Mouse (Mus musculus): ENCODE results near the gene Fiz1. TPM values are rescaled to one million over a fixed set of nuclear protein-coding genes. Genes with fewer than 3 reads are reported as not detected.
"Not testable (repeated sequence)": the region's sequence is repeated elsewhere in the genome, so short reads cannot be mapped to it uniquely, and the experiment has no call there.

Fiz1 gene
- polyA plus RNA-seq, 1 experiment from 2014 or later, result 34.3 TPM

DNA sequence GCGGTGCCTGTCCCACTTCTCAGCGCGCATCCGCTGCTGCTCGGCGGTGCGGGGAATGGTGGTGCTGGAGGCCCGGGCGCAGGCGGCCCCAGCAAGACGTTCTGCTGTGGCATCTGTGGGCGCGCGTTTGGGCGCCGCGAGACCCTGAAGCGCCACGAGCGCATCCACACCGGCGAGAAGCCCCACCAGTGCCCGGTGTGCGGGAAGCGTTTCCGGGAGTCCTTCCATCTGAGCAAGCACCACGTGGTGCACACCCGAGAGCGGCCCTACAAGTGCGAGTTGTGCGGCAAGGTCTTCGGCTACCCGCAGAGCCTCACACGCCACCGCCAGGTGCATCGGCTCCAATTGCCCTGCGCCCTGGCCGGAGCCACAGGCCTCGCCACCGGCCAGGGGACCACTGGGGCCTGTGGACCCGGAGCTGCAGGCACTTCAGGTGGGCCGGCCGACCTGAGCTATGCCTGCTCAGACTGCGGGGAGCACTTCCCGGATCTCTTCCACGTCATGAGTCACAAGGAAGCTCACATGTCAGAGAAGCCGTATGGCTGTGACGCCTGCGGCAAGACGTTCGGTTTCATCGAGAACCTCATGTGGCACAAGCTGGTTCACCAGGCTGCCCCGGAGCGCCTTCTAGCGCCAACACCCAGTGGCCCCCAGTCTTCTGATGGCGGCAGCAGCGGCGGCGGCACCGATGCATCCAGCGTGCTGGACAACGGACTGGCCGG, 16.2 kb upstream of the Fiz1 start:
- Histone ChIP-seq H3K27ac (ENCODE audit: low read depth, low read length) (no peak overlapping the region), H3K4me2 (ENCODE audit: low read length) (no peak overlapping the region), H3K9ac (ENCODE audit: low read length) (no peak overlapping the region), H3K4me3 (ENCODE audit: low read depth, low read length) (no peak overlapping the region), H3K27me3 (replicated peaks; ENCODE audit: control insufficient read depth, insufficient read depth, low read length) (no peaks in the 10 kb centered on the region), H3K4me1 (ENCODE audit: control insufficient read depth, insufficient read depth, low read length) (no peaks in the 10 kb centered on the region), H3K9me3 (replicated peaks; ENCODE audit: control insufficient read depth, low read length) (peaks cover 21% of the 10 kb centered on the region), H3K36me3 (ENCODE audit: control insufficient read depth, insufficient read depth, low read length) (peaks cover 76% of the 10 kb centered on the region)
- WGBS, result 88% methylated on average over 63 of the region's 63 CpGs
- no peak for ATAC-seq
- no peak for DNase-seq (ENCODE audit: low spot score)

DNA sequence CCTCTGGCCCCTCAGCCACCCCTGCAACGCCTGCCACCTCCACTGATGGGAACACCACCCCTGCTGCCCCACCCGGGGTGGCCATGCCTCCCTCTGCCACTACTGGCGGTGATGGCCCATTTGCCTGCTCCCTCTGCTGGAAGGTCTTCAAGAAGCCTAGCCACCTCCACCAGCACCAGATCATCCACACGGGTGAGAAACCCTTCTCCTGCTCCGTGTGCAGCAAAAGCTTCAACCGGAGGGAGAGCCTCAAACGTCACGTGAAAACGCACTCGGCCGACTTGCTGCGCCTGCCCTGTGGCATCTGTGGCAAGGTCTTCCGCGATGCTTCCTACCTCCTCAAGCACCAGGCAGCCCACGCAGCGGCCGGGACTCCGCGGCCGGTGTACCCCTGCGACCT, 15.4 kb upstream of the Fiz1 start:
- 96% methylated on average over 21 of the region's 21 CpGs for WGBS
- Histone ChIP-seq H3K27me3 (replicated peaks; ENCODE audit: control insufficient read depth, insufficient read depth, low read length) (no peaks in the 10 kb centered on the region), H3K4me2 (ENCODE audit: low read length) (no peak overlapping the region), H3K36me3 (ENCODE audit: control insufficient read depth, insufficient read depth, low read length) (peaks cover 72% of the 10 kb centered on the region), H3K4me1 (ENCODE audit: control insufficient read depth, insufficient read depth, low read length) (no peaks in the 10 kb centered on the region), H3K4me3 (ENCODE audit: low read depth, low read length) (no peak overlapping the region), H3K9me3 (replicated peaks; ENCODE audit: control insufficient read depth, low read length) (peaks cover 21% of the 10 kb centered on the region), H3K9ac (ENCODE audit: low read length) (no peak overlapping the region), H3K27ac (ENCODE audit: low read depth, low read length) (no peak overlapping the region)
- ATAC-seq (no peak), DNase-seq (ENCODE audit: low spot score) (no peak)

DNA sequence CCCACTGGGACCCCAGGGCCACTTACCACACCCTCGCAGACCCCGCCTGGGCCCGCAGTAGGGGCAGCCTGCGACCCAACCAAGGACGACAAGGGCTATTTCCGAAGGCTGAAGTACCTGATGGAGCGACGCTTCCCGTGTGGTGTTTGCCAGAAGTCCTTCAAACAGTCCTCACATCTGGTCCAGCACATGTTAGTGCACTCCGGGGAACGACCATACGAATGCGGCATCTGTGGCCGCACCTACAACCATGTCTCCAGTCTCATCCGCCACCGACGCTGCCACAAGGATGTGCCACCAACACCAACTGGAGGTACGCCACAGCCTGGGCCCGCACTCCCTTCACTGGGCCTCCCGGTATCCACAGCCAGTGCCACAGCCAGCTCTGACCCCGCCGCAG, 15.0 kb upstream of the Fiz1 start:
- Histone ChIP-seq H3K4me1 (ENCODE audit: control insufficient read depth, insufficient read depth, low read length) (no peaks in the 10 kb centered on the region), H3K27ac (ENCODE audit: low read depth, low read length) (no peak overlapping the region), H3K4me2 (ENCODE audit: low read length) (no peak overlapping the region), H3K4me3 (ENCODE audit: low read depth, low read length) (no peak overlapping the region), H3K9me3 (replicated peaks; ENCODE audit: control insufficient read depth, low read length) (peaks cover 21% of the 10 kb centered on the region), H3K36me3 (ENCODE audit: control insufficient read depth, insufficient read depth, low read length) (peaks cover 71% of the 10 kb centered on the region), H3K27me3 (replicated peaks; ENCODE audit: control insufficient read depth, insufficient read depth, low read length) (no peaks in the 10 kb centered on the region), H3K9ac (ENCODE audit: low read length) (no peak overlapping the region)
- 97% methylated on average over 22 of the region's 22 CpGs for WGBS
- ATAC-seq (no peak), DNase-seq (ENCODE audit: low spot score) (no peak)

DNA sequence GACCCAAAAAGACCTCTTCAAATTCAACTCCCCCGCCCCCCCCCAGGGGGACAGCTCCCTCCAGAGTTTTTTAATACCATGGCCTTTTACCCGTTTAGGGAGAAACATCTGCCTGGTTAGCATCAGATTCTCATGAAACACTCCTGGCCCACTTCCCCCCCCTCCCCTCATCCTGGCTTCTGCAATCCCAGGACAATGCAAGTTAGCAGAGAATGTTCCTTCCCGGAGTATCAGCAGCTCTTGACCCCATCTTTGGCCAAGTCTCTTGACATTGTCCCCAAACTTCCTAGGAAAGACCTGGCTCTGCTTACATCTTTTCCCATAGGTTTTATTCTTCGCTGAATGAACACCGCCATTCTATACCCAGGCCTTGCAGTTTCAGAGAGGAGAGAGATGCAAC, 6.7 kb upstream of the Fiz1 start:
- peak overlapping the region; percentile 91; the same call in 1 of the 2 replicates for H3K27ac ChIP-seq (ENCODE audit: low read depth, low read length)
- peak overlapping the region; percentile 84 for H3K4me2 ChIP-seq (ENCODE audit: low read length)
- peaks cover 10% of the 10 kb centered on the region for H3K4me1 ChIP-seq (ENCODE audit: control insufficient read depth, insufficient read depth, low read length)
- DNase-seq (ENCODE audit: low spot score) (no peak), ATAC-seq (no peak)
- no peaks in the 10 kb centered on the region for H3K27me3 ChIP-seq (replicated peaks; ENCODE audit: control insufficient read depth, insufficient read depth, low read length)
- H3K9me3 ChIP-seq (replicated peaks; ENCODE audit: control insufficient read depth, low read length), result no peaks in the 10 kb centered on the region
- H3K36me3 ChIP-seq (ENCODE audit: control insufficient read depth, insufficient read depth, low read length), result peaks cover 28% of the 10 kb centered on the region
- peak overlapping the region; percentile 94 for H3K9ac ChIP-seq (ENCODE audit: low read length)
- 47% methylated on average over 5 of the region's 5 CpGs for WGBS
- peak overlapping the region; percentile 85 for H3K4me3 ChIP-seq (ENCODE audit: low read depth, low read length)

DNA sequence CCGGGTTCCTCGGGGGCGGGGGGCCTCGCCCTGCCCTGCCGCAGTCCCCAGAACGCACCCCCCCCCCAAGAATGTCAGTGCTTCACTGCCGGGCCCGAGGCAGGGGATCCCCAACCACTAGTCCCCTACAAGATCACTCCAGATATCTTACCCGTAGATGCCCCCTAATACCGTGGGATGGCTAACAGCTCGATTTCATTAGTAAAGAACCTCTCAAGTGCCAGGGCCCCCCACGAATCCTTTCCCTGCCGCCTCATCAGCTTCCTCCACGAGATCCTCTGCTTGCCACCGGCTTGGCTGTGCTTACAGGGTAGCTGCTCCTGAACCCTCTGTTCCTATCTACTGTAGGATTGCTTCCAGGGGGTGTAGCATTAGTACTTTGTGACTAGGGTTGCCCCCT, 6.2 kb upstream of the Fiz1 start:
- Histone ChIP-seq H3K4me1 (ENCODE audit: control insufficient read depth, insufficient read depth, low read length) (peaks cover 13% of the 10 kb centered on the region), H3K4me2 (ENCODE audit: low read length) (peak overlapping the region; percentile 84), H3K9ac (ENCODE audit: low read length) (peak overlapping the region; percentile 94), H3K36me3 (ENCODE audit: control insufficient read depth, insufficient read depth, low read length) (peaks cover 28% of the 10 kb centered on the region), H3K27me3 (replicated peaks; ENCODE audit: control insufficient read depth, insufficient read depth, low read length) (no peaks in the 10 kb centered on the region), H3K27ac (ENCODE audit: low read depth, low read length) (peak overlapping the region; percentile 91), H3K4me3 (ENCODE audit: low read depth, low read length) (peak overlapping the region; percentile 85), H3K9me3 (replicated peaks; ENCODE audit: control insufficient read depth, low read length) (no peaks in the 10 kb centered on the region)
- WGBS, result 2% methylated on average over 9 of the region's 15 CpGs
- DNase-seq (ENCODE audit: low spot score) (peak; percentile 15), ATAC-seq (no peak; the same call in 1 of the 2 replicates)

DNA sequence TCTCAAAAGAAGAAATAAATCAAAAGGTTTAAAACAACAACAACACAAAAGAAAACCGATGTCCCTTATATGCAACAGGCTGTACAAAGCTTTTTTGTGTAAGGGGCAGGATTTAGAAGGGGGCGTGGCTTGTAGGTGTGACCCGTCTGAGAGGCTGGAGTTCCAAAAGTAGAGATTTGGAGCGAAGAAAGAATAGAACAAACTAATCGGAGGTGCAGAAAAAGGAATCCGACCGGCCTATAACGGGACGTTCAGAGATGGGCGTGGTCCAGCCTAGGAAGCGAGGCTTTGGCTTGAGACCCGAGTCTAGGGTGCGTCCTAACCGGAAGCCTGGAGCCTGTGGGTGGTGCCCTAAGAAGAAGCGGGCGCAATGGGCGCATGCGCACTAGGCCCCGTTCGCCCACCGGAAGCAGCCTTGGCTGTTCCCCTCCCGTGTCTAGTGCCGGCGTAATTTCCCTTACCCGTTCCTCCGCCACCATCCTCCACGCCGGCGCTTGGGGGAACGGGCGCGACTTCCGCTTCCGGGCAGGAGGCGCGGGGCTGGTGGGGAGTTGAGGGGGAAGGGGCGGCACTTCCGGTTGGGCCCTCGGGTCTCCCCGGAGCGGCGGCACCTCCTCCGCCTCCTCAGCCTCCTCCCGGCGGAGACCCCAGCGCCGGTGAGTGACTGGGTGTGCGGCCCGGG, 5.6 kb upstream of the Fiz1 start, which contains the start of the genes Zfp865 and Ccdc106:
TSS of gene Zfp865 (plus strand) at position 377 of the 682 bp plus-strand sequence.
TSS of gene Ccdc106 (plus strand) at position 554 of the 682 bp plus-strand sequence.
- DNase-seq (ENCODE audit: low spot score) (peak; percentile 99), ATAC-seq (peak; percentile 92)
- peak within 1 kb of the TSS; percentile 84 for H3K4me2 ChIP-seq (ENCODE audit: low read length)
- WGBS, result under 1% methylated on average over 46 of the region's 49 CpGs
- peaks cover 13% of the 10 kb centered on the region for H3K4me1 ChIP-seq (ENCODE audit: control insufficient read depth, insufficient read depth, low read length)
- peak within 1 kb of the TSS; percentile 85 for H3K4me3 ChIP-seq (ENCODE audit: low read depth, low read length)
- H3K27ac ChIP-seq (ENCODE audit: low read depth, low read length), result peak within 1 kb of the TSS; percentile 91
- H3K27me3 ChIP-seq (replicated peaks; ENCODE audit: control insufficient read depth, insufficient read depth, low read length), result no peaks in the 10 kb centered on the region
- peaks cover 28% of the 10 kb centered on the region for H3K36me3 ChIP-seq (ENCODE audit: control insufficient read depth, insufficient read depth, low read length)
- peak within 1 kb of the TSS; percentile 94 for H3K9ac ChIP-seq (ENCODE audit: low read length)
- no peaks in the 10 kb centered on the region for H3K9me3 ChIP-seq (replicated peaks; ENCODE audit: control insufficient read depth, low read length)

DNA sequence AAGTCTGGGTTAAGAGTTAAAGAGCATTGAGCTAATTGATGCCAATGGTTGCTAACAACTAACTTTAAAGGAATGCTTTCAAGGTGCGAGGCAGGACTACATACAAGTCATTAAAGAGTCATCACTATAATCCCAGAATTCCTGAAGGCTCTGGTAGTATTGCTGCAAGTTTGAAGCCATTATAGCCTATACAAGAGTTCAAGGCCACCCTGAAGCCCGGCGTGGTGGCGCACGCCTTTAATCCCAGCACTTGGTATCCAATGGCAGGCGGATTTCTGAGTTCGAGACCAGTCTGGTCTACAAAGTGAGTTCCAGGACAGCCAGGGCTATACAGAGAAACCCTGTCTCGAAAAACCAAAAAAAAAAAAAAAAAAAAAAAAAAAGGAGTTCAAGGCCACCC, 5.1 kb upstream of the Fiz1 start:
- H3K9ac ChIP-seq (ENCODE audit: low read length), result peak overlapping the region; percentile 25; the same call in 1 of the 2 replicates
- 26% methylated on average over 8 of the region's 8 CpGs for WGBS
- H3K4me2 ChIP-seq (ENCODE audit: low read length), result peak overlapping the region; percentile 84

DNA sequence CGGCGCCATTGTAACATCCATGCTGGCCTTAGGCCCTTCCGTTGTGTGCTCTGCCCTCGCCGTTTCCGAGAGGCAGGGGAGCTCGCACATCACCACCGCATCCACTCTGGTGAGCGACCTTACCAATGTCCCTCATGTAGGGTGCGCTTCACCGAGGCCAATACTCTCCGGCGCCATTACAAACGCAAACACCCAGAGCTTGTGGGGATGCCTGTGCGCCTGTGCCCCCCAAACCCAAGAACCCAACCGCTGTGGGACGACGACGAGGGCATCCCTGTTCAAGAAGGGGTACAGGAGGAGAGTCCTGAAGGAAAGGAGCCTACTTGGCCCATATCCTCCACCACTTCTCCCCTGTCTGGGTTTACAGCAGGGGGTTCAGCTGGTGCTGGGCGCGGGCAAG, 3.4 kb upstream of the Fiz1 start:
- no peak overlapping the region for H3K9ac ChIP-seq (ENCODE audit: low read length)
- peaks cover 13% of the 10 kb centered on the region; the same call in 1 of the 2 replicates for H3K36me3 ChIP-seq (ENCODE audit: control insufficient read depth, insufficient read depth, low read length)
- no peaks in the 10 kb centered on the region for H3K27me3 ChIP-seq (replicated peaks; ENCODE audit: control insufficient read depth, insufficient read depth, low read length)
- no peak overlapping the region for H3K27ac ChIP-seq (ENCODE audit: low read depth, low read length)
- WGBS, result 95% methylated on average over 21 of the region's 21 CpGs
- H3K4me2 ChIP-seq (ENCODE audit: low read length), result no peak overlapping the region
- no peaks in the 10 kb centered on the region for H3K9me3 ChIP-seq (replicated peaks; ENCODE audit: control insufficient read depth, low read length)
- H3K4me1 ChIP-seq (ENCODE audit: control insufficient read depth, insufficient read depth, low read length), result peaks cover 13% of the 10 kb centered on the region
- no peak for DNase-seq (ENCODE audit: low spot score)
- H3K4me3 ChIP-seq (ENCODE audit: low read depth, low read length), result no peak overlapping the region
- no peak for ATAC-seq

More for the DNA sequence above, 5.1 kb upstream of the Fiz1 start:
- not testable (repeated sequence) for H3K9me3 ChIP-seq (replicated peaks; ENCODE audit: control insufficient read depth, low read length); DNase-seq (ENCODE audit: low spot score); ATAC-seq; H3K27me3 ChIP-seq (replicated peaks; ENCODE audit: control insufficient read depth, insufficient read depth, low read length)
- Histone ChIP-seq H3K36me3 (ENCODE audit: control insufficient read depth, insufficient read depth, low read length) (peaks cover 27% of the 10 kb centered on the region), H3K27ac (ENCODE audit: low read depth, low read length) (peak overlapping the region; percentile 91), H3K4me3 (ENCODE audit: low read depth, low read length) (peak overlapping the region; percentile 85), H3K4me1 (ENCODE audit: control insufficient read depth, insufficient read depth, low read length) (peaks cover 13% of the 10 kb centered on the region)

DNA sequence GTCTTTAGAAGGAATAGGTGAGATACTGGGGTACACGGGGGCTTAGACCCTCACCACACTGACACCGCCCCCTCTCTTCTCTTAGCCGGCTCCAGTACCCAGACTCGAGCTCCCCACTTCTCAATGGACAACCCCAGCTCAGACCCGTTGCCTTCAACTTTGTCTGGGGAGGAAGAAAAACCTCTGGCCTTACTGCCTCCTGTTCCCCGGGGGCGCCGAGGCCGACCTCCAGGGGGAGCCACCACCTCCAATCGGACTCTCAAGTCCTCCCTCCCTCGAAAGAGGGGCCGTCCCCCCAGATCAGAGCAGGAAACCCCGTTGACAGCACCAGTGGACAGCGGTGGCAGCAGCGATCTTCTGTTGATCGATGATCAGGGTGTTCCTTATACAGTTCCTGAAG, 2.9 kb upstream of the Fiz1 start:
- no peak overlapping the region for H3K4me3 ChIP-seq (ENCODE audit: low read depth, low read length)
- no peak for DNase-seq (ENCODE audit: low spot score)
- H3K4me2 ChIP-seq (ENCODE audit: low read length), result no peak overlapping the region
- H3K9me3 ChIP-seq (replicated peaks; ENCODE audit: control insufficient read depth, low read length), result no peaks in the 10 kb centered on the region
- 94% methylated on average over 16 of the region's 16 CpGs for WGBS
- no peak for ATAC-seq
- H3K36me3 ChIP-seq (ENCODE audit: control insufficient read depth, insufficient read depth, low read length), result peaks cover 12% of the 10 kb centered on the region
- no peak overlapping the region for H3K27ac ChIP-seq (ENCODE audit: low read depth, low read length)
- H3K27me3 ChIP-seq (replicated peaks; ENCODE audit: control insufficient read depth, insufficient read depth, low read length), result no peaks in the 10 kb centered on the region
- no peak overlapping the region for H3K9ac ChIP-seq (ENCODE audit: low read length)
- H3K4me1 ChIP-seq (ENCODE audit: control insufficient read depth, insufficient read depth, low read length), result peaks cover 13% of the 10 kb centered on the region
